Mouse (Mus musculus): ENCODE data around the gene Hist1h2ae. TPM values are rescaled to one million over a fixed set of nuclear protein-coding genes. Genes with fewer than 3 reads are reported as not detected.

Gene Hist1h2ae
- polyA plus RNA-seq, 1 experiment, result 1.7 TPM

- peaks cover 15% of the 10 kb centered on the region for H3K4me1 ChIP-seq (ENCODE audit: control insufficient read depth, insufficient read depth, low read length)
- TF ChIP-seq CTCF (IDR thresholded peaks at IDR 0.05; ENCODE audit: low read depth, low read length) (no peak), POLR2A (IDR thresholded peaks at IDR 0.05; ENCODE audit: borderline replicate concordance, low read depth, low read length) (peak; percentile 96)
- H3K27ac ChIP-seq (ENCODE audit: insufficient read depth, low read depth, low read length), result peak within 1 kb of the TSS; percentile 95
- peak within 1 kb of the TSS; percentile 71 for H3K4me3 ChIP-seq (ENCODE audit: insufficient read depth, low read length)
Measured at GRCm38 (mm10) chr13:23530901-23531875, 39.8 kb downstream of the Hist1h2ae start, which contains the start of gene Hist1h4h. TSS of gene Hist1h4h (plus strand) at chr13:23531050.

GRCm38 (mm10) chr13:23530181-23530900 is 40.7 kb downstream of the Hist1h2ae start:
- Histone ChIP-seq H3K4me3 (ENCODE audit: insufficient read depth, low read length) (peak overlapping the region; percentile 71), H3K4me1 (ENCODE audit: control insufficient read depth, insufficient read depth, low read length) (peaks cover 15% of the 10 kb centered on the region), H3K27ac (ENCODE audit: insufficient read depth, low read depth, low read length) (peak overlapping the region; percentile 95)
- TF ChIP-seq POLR2A (IDR thresholded peaks at IDR 0.05; ENCODE audit: borderline replicate concordance, low read depth, low read length) (no peak), CTCF (IDR thresholded peaks at IDR 0.05; ENCODE audit: low read depth, low read length) (no peak)

GRCm38 (mm10) chr13:23529480-23530165 is 41.4 kb downstream of the Hist1h2ae start:
- H3K4me3 ChIP-seq (ENCODE audit: insufficient read depth, low read length), result peak overlapping the region; percentile 71
- TF ChIP-seq CTCF (IDR thresholded peaks at IDR 0.05; ENCODE audit: low read depth, low read length), result no peak
- no peak for TF ChIP-seq POLR2A (IDR thresholded peaks at IDR 0.05; ENCODE audit: borderline replicate concordance, low read depth, low read length)

GRCm38 (mm10) chr13:23529005-23529404 is 42.0 kb downstream of the Hist1h2ae start:
- Histone ChIP-seq H3K4me1 (ENCODE audit: control insufficient read depth, insufficient read depth, low read length) (peaks cover 16% of the 10 kb centered on the region), H3K4me3 (ENCODE audit: insufficient read depth, low read length) (no peak overlapping the region), H3K27ac (ENCODE audit: insufficient read depth, low read depth, low read length) (no peak overlapping the region)
- TF ChIP-seq CTCF (IDR thresholded peaks at IDR 0.05; ENCODE audit: low read depth, low read length) (no peak), POLR2A (IDR thresholded peaks at IDR 0.05; ENCODE audit: borderline replicate concordance, low read depth, low read length) (no peak)

More at GRCm38 (mm10) chr13:23529480-23530165, 41.4 kb downstream of the Hist1h2ae start:
- Histone ChIP-seq H3K4me1 (ENCODE audit: control insufficient read depth, insufficient read depth, low read length) (peaks cover 15% of the 10 kb centered on the region), H3K27ac (ENCODE audit: insufficient read depth, low read depth, low read length) (no peak overlapping the region)

- Histone ChIP-seq H3K27ac (ENCODE audit: insufficient read depth, low read depth, low read length) (peak overlapping the region; percentile 32; the same call in 1 of the 2 replicates), H3K4me1 (ENCODE audit: control insufficient read depth, insufficient read depth, low read length) (peaks cover 10% of the 10 kb centered on the region), H3K4me3 (ENCODE audit: insufficient read depth, low read length) (peak overlapping the region; percentile 69)
- TF ChIP-seq CTCF (IDR thresholded peaks at IDR 0.05; ENCODE audit: low read depth, low read length), result no peak
- TF ChIP-seq POLR2A (IDR thresholded peaks at IDR 0.05; ENCODE audit: borderline replicate concordance, low read depth, low read length), result no peak
Measured at GRCm38 (mm10) chr13:23526312-23526711, 44.7 kb downstream of the Hist1h2ae start.

GRCm38 (mm10) chr13:23525901-23526300 is 45.1 kb downstream of the Hist1h2ae start:
- H3K4me3 ChIP-seq (ENCODE audit: insufficient read depth, low read length), result peak overlapping the region; percentile 44
- no peak overlapping the region for H3K27ac ChIP-seq (ENCODE audit: insufficient read depth, low read depth, low read length)
- peaks cover 10% of the 10 kb centered on the region for H3K4me1 ChIP-seq (ENCODE audit: control insufficient read depth, insufficient read depth, low read length)
- TF ChIP-seq POLR2A (IDR thresholded peaks at IDR 0.05; ENCODE audit: borderline replicate concordance, low read depth, low read length), result no peak
- TF ChIP-seq CTCF (IDR thresholded peaks at IDR 0.05; ENCODE audit: low read depth, low read length), result no peak

GRCm38 (mm10) chr13:23524654-23525053 is 46.4 kb downstream of the Hist1h2ae start:
- no peak for TF ChIP-seq POLR2A (IDR thresholded peaks at IDR 0.05; ENCODE audit: borderline replicate concordance, low read depth, low read length)
- TF ChIP-seq CTCF (IDR thresholded peaks at IDR 0.05; ENCODE audit: low read depth, low read length), result peak; percentile 85
- no peak overlapping the region for H3K4me3 ChIP-seq (ENCODE audit: insufficient read depth, low read length)
- peaks cover 14% of the 10 kb centered on the region for H3K4me1 ChIP-seq (ENCODE audit: control insufficient read depth, insufficient read depth, low read length)
- no peak overlapping the region for H3K27ac ChIP-seq (ENCODE audit: insufficient read depth, low read depth, low read length)

- Histone ChIP-seq H3K4me3 (ENCODE audit: insufficient read depth, low read length) (0 out of 2 replicates have a peak overlapping the region, but pooled peaks have one; percentile 2), H3K27ac (ENCODE audit: insufficient read depth, low read depth, low read length) (no peak overlapping the region), H3K4me1 (ENCODE audit: control insufficient read depth, insufficient read depth, low read length) (peaks cover 12% of the 10 kb centered on the region)
- no peak for TF ChIP-seq POLR2A (IDR thresholded peaks at IDR 0.05; ENCODE audit: borderline replicate concordance, low read depth, low read length)
- no peak for TF ChIP-seq CTCF (IDR thresholded peaks at IDR 0.05; ENCODE audit: low read depth, low read length)
Measured at GRCm38 (mm10) chr13:23523976-23524375, 47.0 kb downstream of the Hist1h2ae start.

- Histone ChIP-seq H3K4me1 (ENCODE audit: control insufficient read depth, insufficient read depth, low read length) (peaks cover 7% of the 10 kb centered on the region), H3K27ac (ENCODE audit: insufficient read depth, low read depth, low read length) (no peak overlapping the region), H3K4me3 (ENCODE audit: insufficient read depth, low read length) (no peak overlapping the region; the same call in 1 of the 2 replicates)
- TF ChIP-seq POLR2A (IDR thresholded peaks at IDR 0.05; ENCODE audit: borderline replicate concordance, low read depth, low read length) (no peak), CTCF (IDR thresholded peaks at IDR 0.05; ENCODE audit: low read depth, low read length) (no peak)
Measured at GRCm38 (mm10) chr13:23521703-23522102, 49.3 kb downstream of the Hist1h2ae start.

Other genes with a start within 250 kb of the Hist1h2ae start
- gene Zfp322a, start 202.0 kb downstream of the Hist1h2ae start, polyA plus RNA-seq (2012; ENCODE audit: insufficient read depth, insufficient read length, missing spikeins), result 14.9 and 16.4 TPM in 2 replicates
- gene Abt1, start 147.4 kb downstream of the Hist1h2ae start, polyA plus RNA-seq (2012; ENCODE audit: insufficient read depth, insufficient read length, missing spikeins), result 4.8 and 4.9 TPM in 2 replicates
- gene Btn1a1, start 105.3 kb downstream of the Hist1h2ae start, polyA plus RNA-seq (2012; ENCODE audit: insufficient read depth, insufficient read length, missing spikeins), result not detected in 2 replicates
- not detected in 2 replicates for gene Btn2a2, start 82.4 kb downstream of the Hist1h2ae start, polyA plus RNA-seq (2012; ENCODE audit: insufficient read depth, insufficient read length, missing spikeins)
- 2.5 and 3.1 TPM in 2 replicates for gene Hist1h4h, start 40.2 kb downstream of the Hist1h2ae start, polyA plus RNA-seq (2012; ENCODE audit: insufficient read depth, insufficient read length, missing spikeins)
- 42.5 and 76.9 TPM in 2 replicates for gene Hist1h2af, start 37.3 kb downstream of the Hist1h2ae start, polyA plus RNA-seq (2012; ENCODE audit: insufficient read depth, insufficient read length, missing spikeins)
- gene Hist1h3g, start 35.8 kb downstream of the Hist1h2ae start, polyA plus RNA-seq (2012; ENCODE audit: insufficient read depth, insufficient read length, missing spikeins), result not detected in 2 replicates
- 0.71 and 0.97 TPM in 2 replicates for gene Hist1h2bh, start 27.8 kb downstream of the Hist1h2ae start, polyA plus RNA-seq (2012; ENCODE audit: insufficient read depth, insufficient read length, missing spikeins)
- 0.80 TPM in 1 of 2 replicates, not detected in the other for gene Hist1h3f, start 27.2 kb downstream of the Hist1h2ae start, polyA plus RNA-seq (2012; ENCODE audit: insufficient read depth, insufficient read length, missing spikeins)
- gene Hist1h4f, start 19.6 kb downstream of the Hist1h2ae start, polyA plus RNA-seq (2012; ENCODE audit: insufficient read depth, insufficient read length, missing spikeins), result 4.7 TPM in 1 of 2 replicates, not detected in the other
- 0.11 and 0.39 TPM in 2 replicates for gene Hist1h1d, start 18.0 kb downstream of the Hist1h2ae start, polyA plus RNA-seq (2012; ENCODE audit: insufficient read depth, insufficient read length, missing spikeins)
- 1.5 and 3.6 TPM in 2 replicates for gene Hist1h3e, start 8.9 kb downstream of the Hist1h2ae start, polyA plus RNA-seq (2012; ENCODE audit: insufficient read depth, insufficient read length, missing spikeins)
- 9.8 and 11.9 TPM in 2 replicates for gene Hist1h2bg, start 176 bp upstream of the Hist1h2ae start, polyA plus RNA-seq (2012; ENCODE audit: insufficient read depth, insufficient read length, missing spikeins)
- gene Hist1h2bf, start 3.0 kb upstream of the Hist1h2ae start, polyA plus RNA-seq (2012; ENCODE audit: insufficient read depth, insufficient read length, missing spikeins), result 3.8 and 7.9 TPM in 2 replicates
- not detected in 2 replicates for gene Hist1h2ad, start 3.2 kb upstream of the Hist1h2ae start, polyA plus RNA-seq (2012; ENCODE audit: insufficient read depth, insufficient read length, missing spikeins)
- gene Hist1h3d, start 4.5 kb upstream of the Hist1h2ae start, polyA plus RNA-seq (2012; ENCODE audit: insufficient read depth, insufficient read length, missing spikeins), result 2.3 and 3.2 TPM in 2 replicates
- gene Hist1h4d, start 10.4 kb upstream of the Hist1h2ae start, polyA plus RNA-seq (2012; ENCODE audit: insufficient read depth, insufficient read length, missing spikeins), result 1.6 and 2.5 TPM in 2 replicates
- 0.86 and 2.1 TPM in 2 replicates for gene Hist1h2be, start 49.9 kb upstream of the Hist1h2ae start, polyA plus RNA-seq (2012; ENCODE audit: insufficient read depth, insufficient read length, missing spikeins)
- gene Hist1h1e, start 51.3 kb upstream of the Hist1h2ae start, polyA plus RNA-seq (2012; ENCODE audit: insufficient read depth, insufficient read length, missing spikeins), result 2.6 TPM in 2 replicates
- 0.35 and 0.40 TPM in 2 replicates for gene Hist1h2ac, start 112.7 kb upstream of the Hist1h2ae start, polyA plus RNA-seq (2012; ENCODE audit: insufficient read depth, insufficient read length, missing spikeins)
- 55.8 and 61.9 TPM in 2 replicates for gene Hist1h2bc, start 113.0 kb upstream of the Hist1h2ae start, polyA plus RNA-seq (2012; ENCODE audit: insufficient read depth, insufficient read length, missing spikeins)
- 0.62 TPM in 1 of 2 replicates, not detected in the other for gene Hist1h1t, start 124.6 kb upstream of the Hist1h2ae start, polyA plus RNA-seq (2012; ENCODE audit: insufficient read depth, insufficient read length, missing spikeins)
- gene Hist1h4c, start 127.2 kb upstream of the Hist1h2ae start, polyA plus RNA-seq (2012; ENCODE audit: insufficient read depth, insufficient read length, missing spikeins), result not detected in 2 replicates
- gene Hfe, start 139.6 kb upstream of the Hist1h2ae start, polyA plus RNA-seq (2012; ENCODE audit: insufficient read depth, insufficient read length, missing spikeins), result 95.3 and 104 TPM in 2 replicates
- gene Hist1h1c, start 167.6 kb upstream of the Hist1h2ae start, polyA plus RNA-seq (2012; ENCODE audit: insufficient read depth, insufficient read length, missing spikeins), result 75.5 and 80.8 TPM in 2 replicates
- gene Hist1h3c, start 174.4 kb upstream of the Hist1h2ae start, polyA plus RNA-seq (2012; ENCODE audit: insufficient read depth, insufficient read length, missing spikeins), result 1.2 TPM in 1 of 2 replicates, not detected in the other
- 1.3 TPM in 1 of 2 replicates, not detected in the other for gene Hist1h2bb, start 175.5 kb upstream of the Hist1h2ae start, polyA plus RNA-seq (2012; ENCODE audit: insufficient read depth, insufficient read length, missing spikeins)
- 4.3 and 8.4 TPM in 2 replicates for gene Hist1h2ab, start 179.9 kb upstream of the Hist1h2ae start, polyA plus RNA-seq (2012; ENCODE audit: insufficient read depth, insufficient read length, missing spikeins)
- gene Hist1h3b, start 181.0 kb upstream of the Hist1h2ae start, polyA plus RNA-seq (2012; ENCODE audit: insufficient read depth, insufficient read length, missing spikeins), result 2.1 and 4.8 TPM in 2 replicates
- 4.5 and 5.1 TPM in 2 replicates for gene Hist1h4b, start 185.8 kb upstream of the Hist1h2ae start, polyA plus RNA-seq (2012; ENCODE audit: insufficient read depth, insufficient read length, missing spikeins)
- gene Hist1h4a, start 190.0 kb upstream of the Hist1h2ae start, polyA plus RNA-seq (2012; ENCODE audit: insufficient read depth, insufficient read length, missing spikeins), result not detected in 2 replicates
- gene Hist1h3a, start 191.2 kb upstream of the Hist1h2ae start, polyA plus RNA-seq (2012; ENCODE audit: insufficient read depth, insufficient read length, missing spikeins), result not detected in 2 replicates
- not detected in 2 replicates for gene Hist1h1a, start 192.4 kb upstream of the Hist1h2ae start, polyA plus RNA-seq (2012; ENCODE audit: insufficient read depth, insufficient read length, missing spikeins)
- not detected in 2 replicates for gene Trim38, start 198.7 kb upstream of the Hist1h2ae start, polyA plus RNA-seq (2012; ENCODE audit: insufficient read depth, insufficient read length, missing spikeins)
- gene Slc17a2, start 235.8 kb upstream of the Hist1h2ae start, polyA plus RNA-seq (2012; ENCODE audit: insufficient read depth, insufficient read length, missing spikeins), result not detected in 2 replicates